Mouse (Mus musculus) C2C12 (cell line): ENCODE results near the gene Twnk.

Experiments
- CEBPB ChIP-seq: IDR thresholded peaks from one replicate; pipeline ENCODE4 v1.6.1; 2011; ENCODE audit warnings: low read depth, mild to moderate bottlenecking, control low read depth, moderate library complexity
- CTCF ChIP-seq: IDR thresholded peaks from one replicate; pipeline ENCODE4 v1.5.1; 2011; ENCODE audit not compliant: control insufficient read depth, insufficient read depth, insufficient read length
- FOSL1 ChIP-seq: IDR thresholded peaks from one replicate; pipeline ENCODE4 v1.8.0; 2011; ENCODE audit warnings: mild to moderate bottlenecking, low read length; ENCODE audit not compliant: poor library complexity, insufficient read depth, severe bottlenecking
- MYOD1 ChIP-seq: IDR thresholded peaks from one replicate; pipeline ENCODE4 v1.6.1; 2011; ENCODE audit warnings: low read depth; ENCODE audit not compliant: control insufficient read depth, insufficient read length
- MYOG ChIP-seq: IDR thresholded peaks from one replicate; pipeline ENCODE4 v1.6.1; 2011; ENCODE audit not compliant: control insufficient read depth, insufficient read length; ENCODE audit errors: extremely low read depth
- USF1 ChIP-seq: IDR thresholded peaks from one replicate; pipeline ENCODE4 v1.6.1; 2011; ENCODE audit warnings: low read depth, mild to moderate bottlenecking, control low read depth, moderate library complexity

DNA sequence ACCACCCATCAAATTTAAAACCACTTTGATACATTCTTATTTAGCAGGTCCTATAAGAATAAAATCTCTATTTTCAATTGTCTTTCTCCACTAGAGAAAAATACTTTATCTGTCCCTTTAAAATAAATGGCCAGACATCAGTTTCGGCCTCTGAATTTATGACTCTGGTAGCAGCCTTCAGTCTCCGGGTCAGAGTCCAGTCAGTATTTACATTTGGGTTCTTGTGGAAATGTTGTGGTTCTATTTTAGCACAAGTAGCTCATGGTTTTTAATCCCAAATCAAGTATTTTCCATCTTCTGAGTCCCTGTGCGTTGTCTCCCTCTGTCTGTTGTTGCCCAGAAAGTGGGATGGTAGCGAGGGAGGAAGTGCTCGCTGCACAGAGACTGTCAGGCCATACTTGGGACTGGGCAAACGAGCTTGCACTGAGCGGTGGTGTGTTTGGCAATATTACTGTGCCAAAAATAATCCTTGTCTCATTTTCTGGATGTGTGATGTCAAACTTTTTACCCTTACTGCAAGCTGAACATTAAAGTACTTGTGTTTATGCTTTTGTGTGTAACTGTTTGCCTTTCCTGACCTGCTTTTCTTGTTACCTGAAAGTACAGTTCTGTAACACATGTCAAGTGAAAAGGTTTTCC lies 22.9 kb upstream of the Twnk start:
- TF ChIP-seq CTCF = no peak
- no peak for TF ChIP-seq USF1
- TF ChIP-seq MYOG = no peak
- TF ChIP-seq CEBPB = no peak
- TF ChIP-seq FOSL1 = no peak
- no peak for TF ChIP-seq MYOD1
